Mouse (Mus musculus) liver, postnatal 0 days (tissue): ENCODE measurements at regions not wholly inside any gene's neighbourhood (a gene's known extent, or its start where the extent isn't known, plus 50 kb on each side); places are given as distances from the start of the nearest gene placed in this dataset.

Experiments
- CTCF ChIP-seq: sonication (generic); IDR thresholded peaks from 2 replicates; pipeline ENCODE4 v1.5.1; 2016; ENCODE audit warnings: antibody characterized with exemption, low read depth
- EP300 ChIP-seq: IDR thresholded peaks from 2 replicates; pipeline ENCODE4 v1.6.1; 2016; ENCODE audit warnings: antibody characterized with exemption, low read depth, mild to moderate bottlenecking

DNA sequence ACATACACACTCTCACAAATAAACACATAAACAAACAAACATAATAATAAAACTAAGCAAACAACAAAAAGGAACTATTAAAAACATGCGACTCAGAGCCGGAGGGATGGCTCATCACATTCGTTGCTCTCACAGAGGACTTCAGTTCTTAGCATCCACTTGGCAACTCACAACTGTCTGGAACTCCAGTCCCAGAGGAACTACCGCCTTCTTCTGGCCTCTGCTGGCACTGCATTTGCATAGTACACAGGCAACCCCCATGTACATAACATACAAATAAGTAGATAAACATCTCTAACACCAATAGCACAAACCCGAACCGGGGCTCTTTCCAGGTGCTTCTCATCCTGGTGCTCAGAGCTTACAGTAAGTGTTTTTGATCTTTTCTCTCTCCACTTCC, 81.9 kb downstream of the Cct8l1 start:
- TF ChIP-seq CTCF = peak; percentile 15; the same call in 1 of the 2 replicates
- no peak for TF ChIP-seq EP300
